Mouse (Mus musculus): Measurements from ENCODE around the gene Vsnl1.

- TF ChIP-seq CTCF (IDR thresholded peaks at IDR 0.05; ENCODE audit: extremely low read depth, insufficient read depth, insufficient read length, insufficient replicate concordance) (no peak), POLR2A (IDR thresholded peaks at IDR 0.05; ENCODE audit: low read depth, low read length) (no peak)
Observed at GRCm38 (mm10) chr12:11398791-11399190, 37.6 kb downstream of the Vsnl1 start.

Measured in spleen, adult 2 months (tissue).